Mouse (Mus musculus) brown adipose tissue, adult 24 weeks (tissue): Measurements from ENCODE around the gene Sik1. TPM values are rescaled to one million over a fixed set of nuclear protein-coding genes. Genes with fewer than 3 reads are reported as not detected.

ENCODE experiments used
- H3K27ac ChIP-seq: fragments of 200-500 bp; replicated peaks from 2 replicates; pipeline ENCODE4 v1.5.1; 2012; ENCODE audit warnings: low read depth, mild to moderate bottlenecking, low read length
- H3K4me1 ChIP-seq: fragments of 200-500 bp; 2 replicates; pipeline ENCODE4 v1.6.1; 2012; ENCODE audit warnings: low read length, mixed read lengths; ENCODE audit not compliant: control insufficient read depth, insufficient read depth, insufficient read length
- H3K4me3 ChIP-seq: fragments of 200-500 bp; 2 replicates; pipeline ENCODE4 v1.5.1; 2012; ENCODE audit warnings: low read depth, mild to moderate bottlenecking, low read length, moderate library complexity; ENCODE audit not compliant: insufficient read depth
- polyA plus RNA-seq: library from polyadenylated mRNA; stranded (reverse); fragments of >200 nt; gene quantifications from 2 replicates; pipeline ENCODE4 v1.2.4, GENCODE M21; 2012; ENCODE audit not compliant: missing spikeins, insufficient read depth, insufficient read length

Sik1 gene
- polyA plus RNA-seq, 1 experiment: 39.2 TPM

GRCm38 (mm10) chr17:31868076-31868475 is 12.5 kb upstream of the Sik1 start:
- Histone ChIP-seq H3K4me1 (peaks cover 16% of the 10 kb centered on the region), H3K27ac (no peak overlapping the region), H3K4me3 (no peak overlapping the region)

DNA sequence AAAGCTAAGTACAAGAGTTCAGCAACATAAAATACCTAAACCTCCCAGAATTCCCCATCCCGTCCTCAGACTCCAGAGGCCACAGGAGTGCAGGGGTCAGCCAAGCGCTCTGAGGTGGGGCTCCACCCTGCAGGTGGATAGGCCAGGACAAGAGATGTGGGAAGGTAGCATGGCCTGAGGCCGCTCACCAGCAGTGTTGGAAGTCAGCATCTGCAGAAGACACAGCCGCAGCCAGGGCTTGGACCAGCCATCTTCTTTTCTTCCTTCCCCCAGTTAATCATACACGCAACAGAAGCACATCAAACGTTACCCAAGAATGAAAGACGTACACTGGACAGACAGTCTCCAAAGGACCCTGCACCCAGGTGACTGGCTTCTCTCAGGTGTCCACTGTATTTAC is 11.5 kb upstream of the Sik1 start:
- no peak overlapping the region for H3K4me3 ChIP-seq
- peaks cover 13% of the 10 kb centered on the region for H3K4me1 ChIP-seq
- H3K27ac ChIP-seq: no peak overlapping the region

GRCm38 (mm10) chr17:31865636-31866035 is 10.0 kb upstream of the Sik1 start:
- Histone ChIP-seq H3K4me3 (no peak overlapping the region), H3K27ac (peak overlapping the region; percentile 41; the same call in 1 of the 2 replicates), H3K4me1 (peaks cover 23% of the 10 kb centered on the region)

DNA sequence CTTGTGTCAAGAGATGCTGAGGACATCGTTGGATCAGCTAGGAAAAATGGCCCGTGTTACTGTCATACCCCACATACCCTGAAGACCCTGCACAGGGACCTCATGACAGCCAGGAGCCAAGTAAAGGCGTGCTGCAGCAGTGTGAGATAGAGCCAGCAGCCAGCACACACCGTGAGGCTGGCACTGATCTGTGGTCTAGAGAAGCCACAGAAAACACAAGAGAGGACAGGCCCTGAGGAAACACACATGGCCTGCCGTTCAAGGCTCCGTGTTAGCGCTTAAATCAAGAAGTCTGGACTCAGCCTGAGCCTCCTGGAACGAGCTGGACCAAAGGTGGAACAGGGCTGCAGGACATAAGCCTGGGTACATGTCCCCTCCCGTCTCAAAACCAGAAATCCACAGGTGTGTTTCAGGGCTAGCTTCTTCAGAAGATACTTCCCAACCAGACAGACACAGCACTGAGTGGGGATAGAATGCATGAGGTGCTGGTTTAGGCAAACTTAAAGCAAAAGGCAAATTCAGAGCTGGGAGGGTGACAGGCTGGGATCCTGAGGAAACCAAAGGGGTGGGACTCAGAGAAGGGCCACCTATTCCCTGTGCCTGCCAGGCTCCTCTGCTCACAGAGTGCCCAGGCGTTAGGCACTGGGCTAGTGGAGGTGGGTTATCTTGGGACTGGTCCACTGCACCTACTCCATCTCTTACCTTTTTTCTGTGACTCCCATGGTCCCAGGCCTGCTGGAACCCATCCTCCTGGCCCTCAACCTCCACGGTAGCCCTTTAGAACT is 9.3 kb upstream of the Sik1 start:
- Histone ChIP-seq H3K4me3 (no peak overlapping the region), H3K27ac (peak overlapping the region; percentile 41; the same call in 1 of the 2 replicates), H3K4me1 (peaks cover 27% of the 10 kb centered on the region)

DNA sequence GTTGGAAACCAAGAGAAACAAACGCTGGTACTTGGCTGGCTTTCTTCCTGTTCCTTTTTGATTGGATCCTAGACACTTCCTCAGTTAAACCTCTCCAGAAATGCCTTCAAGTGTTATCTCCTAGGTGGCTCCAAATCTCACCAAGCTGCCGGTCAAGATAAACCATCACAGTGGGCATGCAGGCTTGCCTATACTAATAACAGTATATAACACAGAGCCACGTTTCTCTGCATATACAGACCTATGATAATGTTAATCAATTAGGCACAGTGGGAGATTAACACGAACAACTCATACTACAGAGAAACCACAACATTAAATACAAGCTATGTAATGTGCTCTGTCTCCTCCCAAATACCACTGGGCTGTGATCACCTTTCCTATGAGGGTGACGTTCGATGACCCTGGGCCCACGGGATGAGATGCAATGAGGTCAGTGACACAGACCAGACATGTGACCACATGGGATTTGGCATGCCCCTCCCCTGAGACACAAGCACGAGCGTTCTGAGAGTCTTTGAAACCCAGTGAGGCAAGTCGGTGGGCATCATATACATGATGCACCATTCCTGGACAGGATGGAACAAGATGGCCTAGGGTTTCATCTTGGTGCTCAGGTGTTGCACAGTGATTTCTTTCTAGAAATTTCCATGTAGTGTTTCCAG is 7.7 kb upstream of the Sik1 start:
- Histone ChIP-seq H3K4me1 (peaks cover 28% of the 10 kb centered on the region), H3K4me3 (no peak overlapping the region), H3K27ac (no peak overlapping the region)

GRCm38 (mm10) chr17:31862136-31862535 is 6.5 kb upstream of the Sik1 start:
- H3K27ac ChIP-seq: peak overlapping the region; percentile 44
- H3K4me3 ChIP-seq: no peak overlapping the region
- H3K4me1 ChIP-seq: peaks cover 33% of the 10 kb centered on the region

DNA sequence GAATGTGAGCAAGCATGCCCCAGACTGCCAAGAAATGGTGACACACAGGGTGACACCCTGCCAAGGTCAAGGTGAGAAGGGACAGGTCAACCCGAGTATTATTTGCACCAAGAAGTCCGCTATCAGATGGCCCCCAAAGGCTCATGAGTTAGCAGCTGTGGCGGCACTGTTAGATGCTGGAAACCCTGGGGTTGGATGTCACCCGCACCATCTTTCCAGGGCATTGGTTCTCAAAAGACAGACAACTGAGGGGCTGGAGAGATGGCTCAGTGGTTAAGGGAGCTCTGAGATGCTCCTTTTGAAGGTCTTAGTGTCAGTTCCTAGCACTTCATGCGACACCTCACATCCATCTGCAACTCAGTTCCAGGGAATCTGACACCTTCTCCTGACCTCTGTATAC is 6.1 kb upstream of the Sik1 start:
- peak overlapping the region; percentile 72; the same call in 1 of the 2 replicates for H3K27ac ChIP-seq
- H3K4me3 ChIP-seq: no peak overlapping the region
- peaks cover 35% of the 10 kb centered on the region for H3K4me1 ChIP-seq

GRCm38 (mm10) chr17:31860856-31861255 is 5.3 kb upstream of the Sik1 start:
- Histone ChIP-seq H3K27ac (peak overlapping the region; percentile 72), H3K4me3 (no peak overlapping the region), H3K4me1 (peaks cover 35% of the 10 kb centered on the region)

GRCm38 (mm10) chr17:31859367-31859766 is 3.8 kb upstream of the Sik1 start:
- Histone ChIP-seq H3K27ac (no peak overlapping the region), H3K4me3 (no peak overlapping the region), H3K4me1 (peaks cover 27% of the 10 kb centered on the region)

DNA sequence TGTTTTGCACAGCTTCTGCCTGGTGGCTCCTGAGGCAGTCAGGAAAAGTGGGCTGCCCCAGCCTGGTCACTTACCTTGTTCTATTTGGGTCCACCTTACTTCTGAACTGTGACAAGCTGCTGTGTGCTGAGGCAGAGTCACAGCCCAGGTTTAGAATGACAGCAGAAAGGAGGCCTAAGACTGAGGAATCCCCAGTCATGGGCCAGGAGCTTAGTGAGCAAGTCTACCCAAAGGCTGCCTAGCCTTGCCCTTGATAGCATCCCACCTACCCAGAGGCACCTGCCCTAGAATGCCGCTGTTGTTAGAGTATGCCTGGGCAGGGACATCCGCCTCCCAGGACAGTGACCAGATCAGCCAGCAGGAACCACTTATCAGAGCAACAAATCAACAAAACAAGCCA is 3.2 kb upstream of the Sik1 start:
- no peak overlapping the region for H3K4me3 ChIP-seq
- H3K4me1 ChIP-seq: peaks cover 27% of the 10 kb centered on the region
- no peak overlapping the region for H3K27ac ChIP-seq

GRCm38 (mm10) chr17:31857903-31858426 is 2.4 kb upstream of the Sik1 start:
- peaks cover 27% of the 10 kb centered on the region for H3K4me1 ChIP-seq
- H3K27ac ChIP-seq: peak overlapping the region; percentile 99
- no peak overlapping the region for H3K4me3 ChIP-seq

- peaks cover 27% of the 10 kb centered on the region for H3K4me1 ChIP-seq
- H3K27ac ChIP-seq: peak overlapping the region; percentile 99
- no peak overlapping the region for H3K4me3 ChIP-seq
These were observed 1.6 kb upstream of the Sik1 start for GRCm38 (mm10) chr17:31857251-31857650.

DNA sequence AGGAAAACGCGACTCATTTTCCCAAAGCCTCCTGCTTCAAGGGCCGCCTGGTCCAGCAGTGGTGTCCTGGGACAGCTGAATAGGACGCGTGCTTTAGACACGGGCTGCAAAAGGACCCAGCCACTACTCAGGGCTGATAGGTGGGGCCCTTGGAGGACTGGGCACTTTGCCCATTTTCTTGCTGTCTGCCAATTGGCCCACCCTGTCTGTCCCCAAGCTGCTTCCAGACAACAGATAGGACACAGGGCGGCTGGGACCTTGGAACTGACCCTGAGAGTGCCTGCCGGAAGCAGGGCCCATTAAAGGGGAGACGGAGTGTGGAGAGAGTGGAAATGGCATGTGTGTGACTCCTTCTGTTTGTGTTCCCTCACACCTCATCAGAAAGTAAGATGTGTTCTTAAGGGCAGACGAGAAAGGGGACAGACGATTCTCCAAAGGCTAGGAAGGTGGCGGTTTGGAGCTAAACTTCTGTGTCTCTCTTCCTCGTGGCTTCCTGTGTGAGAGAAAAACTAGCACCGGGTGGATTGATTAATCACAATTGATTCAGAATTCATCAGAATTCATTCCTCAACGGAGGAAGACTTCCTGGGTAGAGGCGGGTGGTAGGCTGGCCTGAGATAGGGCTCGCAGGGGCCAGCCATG is 1.0 kb upstream of the Sik1 start:
- H3K27ac ChIP-seq: peak overlapping the region; percentile 99
- peaks cover 21% of the 10 kb centered on the region for H3K4me1 ChIP-seq
- peak overlapping the region; percentile 54 for H3K4me3 ChIP-seq

DNA sequence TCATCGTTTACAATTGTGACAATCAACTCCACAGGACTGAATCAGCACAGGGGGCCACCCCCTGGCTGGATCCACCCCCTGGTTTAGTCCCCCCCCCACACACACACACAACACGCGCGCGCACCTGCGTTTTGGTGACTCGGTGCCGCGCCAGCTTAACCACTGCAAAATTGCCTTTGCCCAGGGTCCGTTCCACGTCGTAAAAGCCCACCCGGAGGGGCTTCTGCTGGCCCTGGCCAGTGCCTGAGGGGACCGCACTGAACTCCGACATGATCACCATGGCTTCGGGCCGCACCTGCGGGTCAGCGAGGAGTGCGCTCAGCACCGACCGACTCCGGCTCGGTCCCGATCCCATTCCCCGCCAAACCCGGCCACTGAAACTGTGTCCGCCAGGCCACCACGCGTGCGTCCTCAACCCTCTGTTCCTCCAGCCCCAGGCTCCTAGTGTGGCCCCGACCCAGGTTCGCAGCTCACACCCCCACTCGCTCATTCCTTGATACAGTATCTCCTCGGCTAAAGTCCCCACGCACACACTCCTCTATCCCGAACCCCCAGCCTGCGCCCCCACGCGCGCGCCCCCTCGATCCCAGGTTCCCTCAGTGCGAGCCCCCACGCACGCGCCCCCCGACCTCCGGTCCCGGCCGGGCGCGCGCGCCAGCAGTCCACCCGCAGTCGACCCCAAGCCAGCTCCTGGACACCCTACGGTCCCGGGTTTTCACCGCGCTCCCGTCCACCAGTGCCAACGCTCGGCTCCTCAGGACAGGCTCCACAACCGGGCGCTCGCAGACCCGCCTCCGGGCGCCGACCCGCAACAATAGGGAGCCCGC is 621 bp downstream of the Sik1 start:
- Histone ChIP-seq H3K4me3 (peak overlapping the region; percentile 96), H3K27ac (peak overlapping the region; percentile 95), H3K4me1 (peaks cover 11% of the 10 kb centered on the region)
